29 mouse cellular contexts compared by ENCODE assay signal in genomic region chr6:71422162-71422561, GRCm38 (mm10). TPM values are rescaled to one million over a fixed set of nuclear protein-coding genes. Genes with fewer than 3 reads are reported as not detected.
DNase-seq lines count a peak whose midpoint lies in the region; ATAC-seq and TF ChIP-seq lines count a peak whose summit lies in the region.
"Had no signal": no experiment of that assay in that cellular context is flagged by ENCODE, and none has a peak within 500 bp of the region (broad histone marks: within the 10 kb centered on the region; RNA-seq: fewer than 3 reads in every experiment).

No protein-coding gene starts in this region.

- no peak overlapping the region for H3K9ac ChIP-seq in intestine, embryonic 15.5 days
- no peak overlapping the region for H3K9ac ChIP-seq in midbrain, embryonic 13.5 days (replicated peaks)
- H3K9ac ChIP-seq: embryonic facial prominence, embryonic 12.5 days; forebrain, embryonic 12.5 days; heart, embryonic 15.5 days; hindbrain, embryonic 14.5 days; limb, embryonic 13.5 days; liver, embryonic 15.5 days; midbrain, embryonic 15.5 days; neural tube, embryonic 12.5 days; stomach, embryonic 15.5 days had no signal

- TF ChIP-seq POLR2A in cerebellum, adult 2 months (IDR thresholded peaks at IDR 0.05; ENCODE audit: borderline replicate concordance, insufficient read depth, low read length), result no peak

- no peak for TF ChIP-seq CTCF in cerebellum, adult 2 months (IDR thresholded peaks at IDR 0.05; ENCODE audit: borderline replicate concordance, insufficient read depth, low read depth, low read length)

- peak; percentile 57 for DNase-seq in kidney, adult 11 months
- no peak for DNase-seq in kidney, postnatal 4 days
- DNase-seq in kidney, adult 9 months, result peak; percentile 48
- peak; percentile 16 to 61 for DNase-seq in kidney, postnatal 25 days
- no peak for DNase-seq in urinary bladder, postnatal 25 days (ENCODE audit: low spot score)
- DNase-seq in cerebellum, adult 2 months, result no peak
- DNase-seq: adrenal gland, postnatal 25 days; cerebellum, adult 9-11 months; gastrocnemius, postnatal 36 days; heart, postnatal 36 days; retina, postnatal 1 day; thymus, adult 18-20 months; thymus, postnatal 36 days had no signal

- WGBS in intestine, embryonic 15.5 days, result 61% methylated on average over 3 of the region's 3 CpGs
- WGBS in cerebellum, adult 2 months, result 34% methylated on average over 3 of the region's 3 CpGs
- WGBS in midbrain, embryonic 13.5 days, result 93% methylated on average over 3 of the region's 3 CpGs

- ATAC-seq in intestine, embryonic 15.5 days, result peak; percentile 71
- ATAC-seq in midbrain, embryonic 13.5 days, result no peak
- ATAC-seq: CD4-positive, CD25-positive, alpha-beta regulatory T cell, adult 4 months; inflammation-experienced regulatory T-cells, adult 6 months; midbrain, embryonic 15.5 days had no signal

- no peak overlapping the region for H3K4me2 ChIP-seq in intestine, embryonic 15.5 days (replicated peaks)
- H3K4me2 ChIP-seq in midbrain, embryonic 13.5 days (replicated peaks), result no peak overlapping the region
- H3K4me2 ChIP-seq: embryonic facial prominence, embryonic 12.5 days; forebrain, embryonic 12.5 days; heart, embryonic 15.5 days; hindbrain, embryonic 14.5 days; limb, embryonic 13.5 days; liver, embryonic 15.5 days; midbrain, embryonic 15.5 days; neural tube, embryonic 12.5 days; stomach, embryonic 15.5 days had no signal

- H3K4me3 ChIP-seq in intestine, embryonic 15.5 days (replicated peaks), result no peak overlapping the region
- no peak overlapping the region for H3K4me3 ChIP-seq in cerebellum, adult 2 months (replicated peaks; ENCODE audit: insufficient read depth, low read depth, low read length)
- no peak overlapping the region for H3K4me3 ChIP-seq in midbrain, embryonic 13.5 days (replicated peaks)
- H3K4me3 ChIP-seq: embryonic facial prominence, embryonic 12.5 days; erythroblast, embryonic 14.5 days; forebrain, embryonic 12.5 days; heart, embryonic 15.5 days; limb, embryonic 13.5 days; liver, embryonic 15.5 days; megakaryocyte, embryonic 14.5 days; midbrain, embryonic 15.5 days; neural tube, embryonic 12.5 days; stomach, embryonic 15.5 days had no signal

- no peaks in the 10 kb centered on the region for H3K27me3 ChIP-seq in intestine, embryonic 15.5 days (replicated peaks)
- H3K27me3 ChIP-seq in cerebellum, adult 2 months (ENCODE audit: control insufficient read depth, insufficient read depth, low read length), result no peaks in the 10 kb centered on the region
- H3K27me3 ChIP-seq in midbrain, embryonic 13.5 days, result no peaks in the 10 kb centered on the region
- H3K27me3 ChIP-seq: embryonic facial prominence, embryonic 12.5 days; forebrain, embryonic 12.5 days; heart, embryonic 15.5 days; limb, embryonic 13.5 days; liver, embryonic 15.5 days; megakaryocyte, embryonic 14.5 days; midbrain, embryonic 15.5 days; neural tube, embryonic 12.5 days; stomach, embryonic 15.5 days had no signal

- 0 out of 2 replicates have a peak, but pooled peaks cover 10% of the 10 kb centered on the region for H3K4me1 ChIP-seq in intestine, embryonic 15.5 days (replicated peaks)
- 0 out of 2 replicates have a peak, but pooled peaks cover 3% of the 10 kb centered on the region for H3K4me1 ChIP-seq in cerebellum, adult 2 months (ENCODE audit: control insufficient read depth, insufficient read depth, low read length)
- H3K4me1 ChIP-seq in midbrain, embryonic 13.5 days (replicated peaks), result no peaks in the 10 kb centered on the region
- H3K4me1 ChIP-seq: embryonic facial prominence, embryonic 12.5 days; forebrain, embryonic 12.5 days; limb, embryonic 13.5 days; liver, embryonic 15.5 days; midbrain, embryonic 15.5 days; neural tube, embryonic 12.5 days; stomach, embryonic 15.5 days had no signal

- no peaks in the 10 kb centered on the region for H3K9me3 ChIP-seq in intestine, embryonic 15.5 days
- H3K9me3 ChIP-seq in midbrain, embryonic 13.5 days, result no peaks in the 10 kb centered on the region
- H3K9me3 ChIP-seq: embryonic facial prominence, embryonic 12.5 days; forebrain, embryonic 12.5 days; heart, embryonic 15.5 days; limb, embryonic 13.5 days; liver, embryonic 15.5 days; megakaryocyte, embryonic 14.5 days; midbrain, embryonic 15.5 days; neural tube, embryonic 12.5 days; stomach, embryonic 15.5 days had no signal

- no peak overlapping the region for H3K27ac ChIP-seq in intestine, embryonic 15.5 days
- no peak overlapping the region for H3K27ac ChIP-seq in cerebellum, adult 2 months (ENCODE audit: insufficient read depth, low read length)
- H3K27ac ChIP-seq in midbrain, embryonic 13.5 days, result no peak overlapping the region
- H3K27ac ChIP-seq: embryonic facial prominence, embryonic 12.5 days; forebrain, embryonic 12.5 days; heart, embryonic 15.5 days; hindbrain, embryonic 14.5 days; limb, embryonic 13.5 days; liver, embryonic 15.5 days; midbrain, embryonic 15.5 days; neural tube, embryonic 12.5 days; stomach, embryonic 15.5 days had no signal

- H3K36me3 ChIP-seq in intestine, embryonic 15.5 days, result no peaks in the 10 kb centered on the region
- H3K36me3 ChIP-seq in midbrain, embryonic 13.5 days, result peaks cover 18% of the 10 kb centered on the region
- H3K36me3 ChIP-seq: stomach, embryonic 15.5 days had no signal

RNA-seq across cellular contexts. Expression of gene Rmnd5a, which starts 18.3 kb away (rescaled TPM):
- polyA plus RNA-seq in intestine, embryonic 15.5 days (2015; fragmentation: Nextera tagmentation; extraction: Ambion mirVana), result 13.9 and 16.0 TPM in 2 replicates
- 110 and 113 TPM in 2 replicates for polyA plus RNA-seq in cerebellum, adult 2 months (2012; rRNA removed)
- polyA plus RNA-seq in midbrain, embryonic 13.5 days (2015; fragmentation: Nextera tagmentation; extraction: Ambion mirVana), result 7.0 and 8.0 TPM in 2 replicates

RNA-seq across cellular contexts. Expression of gene Cd8a, which starts 48.9 kb away (rescaled TPM):
- not detected in 2 replicates for polyA plus RNA-seq in intestine, embryonic 15.5 days (2015; fragmentation: Nextera tagmentation; extraction: Ambion mirVana)
- 0.03 TPM in 1 of 2 replicates, not detected in the other for polyA plus RNA-seq in cerebellum, adult 2 months (2012; rRNA removed)
- not detected in 2 replicates for polyA plus RNA-seq in midbrain, embryonic 13.5 days (2015; fragmentation: Nextera tagmentation; extraction: Ambion mirVana)
- polyA plus RNA-seq: brain, embryonic 14.5 days; embryonic facial prominence, embryonic 12.5 days; erythroblast, embryonic 14.5 days; forebrain, embryonic 12.5 days; heart, embryonic 15.5 days; hindbrain, embryonic 14.5 days; limb, embryonic 13.5 days; liver, embryonic 15.5 days; midbrain, embryonic 15.5 days; neural tube, embryonic 12.5 days had no signal

Comparison
In these comparisons a context has a peak if more than half of its experiments do, and no peak if none do; other contexts are left out.
1. DNase-seq: peak in kidney, adult 11 months (single experiment), kidney, adult 9 months (single experiment) and kidney, postnatal 25 days (2 of 2); none in kidney, postnatal 4 days (0 of 2), urinary bladder, postnatal 25 days (single experiment) and cerebellum, adult 2 months (0 of 2).